Mouse (Mus musculus) E14TG2a.4 (cell line): ENCODE data around the gene Gm45713.
"Not testable (repeated sequence)": the region's sequence is repeated elsewhere in the genome, so short reads cannot be mapped to it uniquely, and the experiment has no call there.

ENCODE experiments used
- H3K27me3 ChIP-seq: 2 replicates; pipeline ENCODE4 v1.6.1; 2014; ENCODE audit warnings: low read length, control low read depth; ENCODE audit not compliant: insufficient read depth
- H3K36me3 ChIP-seq: 2 replicates; pipeline ENCODE4 v1.6.1; 2014; ENCODE audit warnings: low read length, control low read depth; ENCODE audit not compliant: insufficient read depth
- H3K4me1 ChIP-seq: replicated peaks from 2 replicates; pipeline ENCODE4 v1.6.1; 2014; ENCODE audit warnings: low read depth, low read length, control low read depth
- H3K4me3 ChIP-seq: replicated peaks from 2 replicates; pipeline ENCODE4 v1.5.1; 2014; ENCODE audit warnings: mild to moderate bottlenecking, low read length
- H3K9me3 ChIP-seq: 2 replicates; pipeline ENCODE4 v1.6.1; 2014; ENCODE audit warnings: low read length, control low read depth
- CTCF ChIP-seq: conservative IDR thresholded peaks from 2 replicates; pipeline ENCODE4 v1.5.1; 2014; ENCODE audit warnings: low read length
- NANOG ChIP-seq: IDR thresholded peaks from 2 replicates; pipeline ENCODE4 v1.6.1; 2014; ENCODE audit warnings: borderline replicate concordance, low read length, mixed read lengths
- POU5F1 ChIP-seq: IDR thresholded peaks from 2 replicates; pipeline ENCODE4 v1.6.1; 2014; ENCODE audit warnings: low read length, borderline replicate concordance

Gm45713 gene

DNA sequence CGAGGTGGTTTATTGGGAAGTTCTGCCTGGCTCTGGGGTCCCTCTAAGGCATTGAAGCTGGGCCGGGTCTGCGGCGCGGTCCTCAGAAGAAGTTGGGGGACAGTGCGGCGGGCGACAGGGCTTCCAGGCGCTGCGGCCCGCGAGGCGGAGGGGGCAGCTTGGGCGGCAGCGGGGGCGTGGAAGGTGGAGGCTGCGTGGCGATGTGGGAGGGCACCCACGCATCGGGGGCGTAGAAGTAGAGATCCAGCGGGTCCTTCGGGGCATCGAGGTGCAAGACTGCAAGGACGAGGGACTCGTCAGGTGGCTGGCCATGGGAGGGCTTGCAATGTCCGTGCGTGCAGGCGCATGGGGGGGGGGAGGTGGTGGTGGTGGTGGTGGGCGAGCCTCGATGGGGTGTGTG lies 40.3 kb upstream of the Gm45713 start:
- Histone ChIP-seq H3K9me3 (no peaks in the 10 kb centered on the region), H3K36me3 (no peaks in the 10 kb centered on the region), H3K4me1 (peaks cover 65% of the 10 kb centered on the region), H3K4me3 (peak overlapping the region; percentile 81), H3K27me3 (peaks cover 76% of the 10 kb centered on the region)
- no peak for TF ChIP-seq NANOG
- TF ChIP-seq POU5F1: no peak
- no peak for TF ChIP-seq CTCF

DNA sequence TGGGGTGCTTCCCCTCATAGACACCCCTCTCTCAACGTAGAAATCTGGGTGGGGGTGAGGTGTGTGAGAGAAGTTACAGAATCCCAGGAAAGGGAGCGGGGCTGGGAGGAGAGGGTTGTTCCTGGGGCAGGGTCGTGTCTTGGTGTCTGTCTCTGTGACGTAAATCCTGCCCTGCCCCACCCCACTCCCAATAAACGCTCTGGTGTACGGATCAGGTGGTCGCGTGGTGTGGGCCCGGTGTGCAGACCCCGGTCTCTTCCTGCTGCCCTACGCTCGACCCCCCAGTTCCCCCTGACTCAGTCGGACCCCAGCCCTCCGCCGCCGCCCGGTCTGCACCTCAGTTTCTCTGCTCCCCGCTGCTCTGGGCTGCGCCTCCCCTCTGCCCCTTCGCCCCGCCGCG lies 39.9 kb upstream of the Gm45713 start:
- Histone ChIP-seq H3K27me3 (peaks cover 75% of the 10 kb centered on the region), H3K4me1 (peaks cover 65% of the 10 kb centered on the region), H3K4me3 (peak overlapping the region; percentile 81), H3K36me3 (no peaks in the 10 kb centered on the region), H3K9me3 (no peaks in the 10 kb centered on the region)
- TF ChIP-seq POU5F1: no peak
- TF ChIP-seq NANOG: no peak
- TF ChIP-seq CTCF: no peak

DNA sequence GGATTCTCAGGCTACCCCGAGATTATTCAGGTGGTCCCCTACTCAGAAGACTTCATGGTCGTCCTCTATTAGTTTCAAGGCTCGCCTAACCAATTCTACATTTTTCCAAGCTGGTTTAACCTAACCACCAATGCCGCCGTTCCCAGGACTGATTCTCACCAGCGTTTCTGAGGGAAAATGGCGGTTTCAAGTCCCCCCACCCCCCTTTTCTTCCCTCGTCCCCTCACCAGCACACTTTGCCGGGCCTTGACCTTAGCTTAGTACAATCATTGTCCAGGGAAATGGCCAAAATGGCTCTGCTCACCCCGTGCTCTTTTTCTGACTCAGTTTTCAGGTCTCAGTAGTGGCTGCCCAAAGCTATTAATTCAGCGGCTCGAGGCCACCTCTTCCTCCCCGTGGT lies 39.4 kb upstream of the Gm45713 start:
- Histone ChIP-seq H3K4me1 (peaks cover 65% of the 10 kb centered on the region), H3K36me3 (no peaks in the 10 kb centered on the region), H3K9me3 (peaks cover under 1% of the 10 kb centered on the region; the same call in 1 of the 2 replicates), H3K4me3 (peak overlapping the region; percentile 81), H3K27me3 (peaks cover 75% of the 10 kb centered on the region)
- TF ChIP-seq POU5F1 (no peak), NANOG (no peak), CTCF (no peak)

DNA sequence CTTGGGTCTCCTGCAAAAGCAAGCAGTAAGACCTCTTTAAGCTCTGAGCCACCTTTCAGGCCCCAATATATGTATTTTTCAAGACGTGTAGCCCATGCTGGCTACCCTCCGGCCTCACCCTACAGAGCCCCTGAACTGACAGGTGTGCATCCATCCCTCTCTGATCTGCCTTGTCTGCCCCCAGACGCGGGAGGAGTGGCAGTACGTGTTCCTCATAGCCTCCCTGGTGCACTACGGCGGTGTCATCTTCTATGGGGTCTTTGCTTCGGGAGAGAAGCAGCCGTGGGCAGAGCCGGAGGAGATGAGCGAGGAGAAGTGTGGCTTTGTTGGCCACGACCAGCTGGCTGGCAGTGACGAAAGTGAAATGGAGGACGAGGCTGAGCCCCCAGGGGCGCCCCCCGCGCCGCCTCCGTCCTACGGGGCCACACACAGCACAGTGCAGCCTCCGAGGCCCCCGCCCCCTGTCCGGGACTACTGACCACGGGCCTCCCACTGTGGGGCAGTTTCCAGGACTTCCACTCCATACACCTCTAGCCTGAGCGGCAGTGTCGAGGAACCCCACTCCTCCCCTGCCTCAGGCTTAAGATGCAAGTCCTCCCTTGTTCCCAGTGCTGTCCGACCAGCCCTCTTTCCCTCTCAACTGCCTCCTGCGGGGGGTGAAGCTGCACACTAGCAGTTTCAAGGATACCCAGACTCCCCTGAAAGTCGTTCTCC lies 38.7 kb upstream of the Gm45713 start:
- H3K4me3 ChIP-seq: peak overlapping the region; percentile 81
- peaks cover under 1% of the 10 kb centered on the region; the same call in 1 of the 2 replicates for H3K36me3 ChIP-seq
- peaks cover 68% of the 10 kb centered on the region for H3K4me1 ChIP-seq
- no peak for TF ChIP-seq NANOG
- TF ChIP-seq POU5F1: no peak
- TF ChIP-seq CTCF: no peak
- peaks cover 75% of the 10 kb centered on the region for H3K27me3 ChIP-seq
- peaks cover 7% of the 10 kb centered on the region for H3K9me3 ChIP-seq

DNA sequence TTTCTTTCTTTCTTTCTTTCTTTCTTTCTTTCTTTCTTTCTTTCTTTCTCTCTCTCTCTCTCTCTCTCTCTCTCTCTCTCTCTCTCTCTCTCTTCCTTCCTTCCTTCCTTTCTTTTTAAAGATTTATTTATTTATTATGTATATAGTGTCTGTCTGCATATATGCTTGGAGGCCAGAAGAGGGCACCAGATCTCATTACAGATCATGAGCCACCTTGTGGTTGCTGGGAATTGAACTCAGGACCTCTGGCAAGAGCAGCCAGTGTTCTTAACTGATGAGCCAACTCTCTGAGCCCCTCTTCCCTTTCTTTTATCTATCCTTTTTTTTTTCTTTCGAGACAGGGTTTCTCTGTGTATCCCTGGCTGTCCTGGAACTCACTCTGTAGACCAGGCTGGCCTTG lies 37.7 kb upstream of the Gm45713 start:
- H3K36me3 ChIP-seq, H3K4me3 ChIP-seq: not testable (repeated sequence)
- H3K4me1 ChIP-seq: peaks cover 74% of the 10 kb centered on the region
- TF ChIP-seq CTCF: peak; percentile 13; the same call in 1 of the 2 replicates
- peaks cover 75% of the 10 kb centered on the region for H3K27me3 ChIP-seq
- H3K9me3 ChIP-seq: peaks cover 13% of the 10 kb centered on the region

DNA sequence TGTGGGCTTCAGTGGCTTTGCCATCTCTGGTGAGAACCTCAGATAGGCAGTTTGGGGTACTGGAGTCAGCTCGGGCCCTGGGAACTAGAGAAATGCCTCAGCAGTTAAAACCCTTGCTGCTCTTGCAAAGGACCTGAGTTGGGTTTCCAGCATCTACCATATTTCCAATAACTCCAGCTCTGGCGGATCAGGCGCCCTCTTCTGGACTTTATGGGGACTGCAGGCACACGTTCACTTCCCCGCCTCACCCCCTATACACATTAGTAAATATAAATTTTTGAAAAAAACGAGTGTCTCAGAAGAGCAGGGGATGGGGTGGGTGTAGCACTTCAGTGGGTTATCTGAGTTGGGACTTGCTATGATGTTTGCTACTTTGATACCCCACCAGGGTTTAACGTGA lies 36.9 kb upstream of the Gm45713 start:
- TF ChIP-seq CTCF (peak; percentile 95), POU5F1 (no peak), NANOG (no peak)
- Histone ChIP-seq H3K36me3 (peaks cover 5% of the 10 kb centered on the region; the same call in 1 of the 2 replicates), H3K27me3 (peaks cover 75% of the 10 kb centered on the region), H3K9me3 (peaks cover 13% of the 10 kb centered on the region), H3K4me1 (peaks cover 75% of the 10 kb centered on the region), H3K4me3 (0 out of 2 replicates have a peak overlapping the region, but pooled peaks have one; percentile 59)

DNA sequence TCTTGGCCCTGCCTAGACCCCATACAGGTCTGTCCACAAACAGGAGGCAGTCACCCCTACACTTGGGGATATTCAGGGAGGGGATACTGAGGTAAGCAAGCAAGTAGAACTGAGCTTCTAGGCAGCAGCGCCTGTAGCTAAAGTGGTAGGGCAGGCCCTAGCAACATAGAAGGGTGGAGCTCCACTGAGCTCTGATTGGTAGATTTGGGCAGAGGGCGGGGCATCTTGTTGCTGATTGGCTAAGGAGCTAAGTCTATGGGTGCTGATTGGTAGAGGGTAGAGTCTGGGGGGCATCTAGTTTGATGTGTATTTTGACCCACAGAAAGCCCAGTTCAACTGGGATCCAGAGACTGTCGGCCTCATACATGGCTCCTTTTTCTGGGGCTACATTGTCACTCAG lies 33.5 kb upstream of the Gm45713 start:
- Histone ChIP-seq H3K4me3 (no peak overlapping the region), H3K4me1 (peaks cover 81% of the 10 kb centered on the region), H3K36me3 (peaks cover 5% of the 10 kb centered on the region; the same call in 1 of the 2 replicates), H3K9me3 (peaks cover 13% of the 10 kb centered on the region), H3K27me3 (peaks cover 75% of the 10 kb centered on the region)
- no peak for TF ChIP-seq POU5F1
- TF ChIP-seq CTCF: no peak
- TF ChIP-seq NANOG: no peak

DNA sequence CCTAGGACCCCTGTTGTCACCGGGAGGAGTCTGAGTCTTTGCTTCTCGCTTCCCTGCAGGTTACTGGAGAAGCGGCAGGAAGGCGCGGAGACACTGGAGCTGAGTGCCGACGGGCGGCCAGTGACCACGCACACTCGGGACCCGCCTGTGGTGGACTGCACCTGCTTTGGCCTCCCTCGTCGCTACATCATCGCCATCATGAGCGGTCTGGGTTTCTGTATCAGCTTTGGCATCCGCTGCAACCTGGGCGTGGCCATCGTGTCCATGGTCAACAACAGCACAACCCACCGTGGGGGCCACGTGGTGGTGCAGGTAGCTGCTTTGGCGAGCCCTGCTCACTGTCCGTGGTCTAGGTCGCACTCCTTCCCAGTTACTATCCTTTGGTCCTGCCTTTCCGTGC lies 32.6 kb upstream of the Gm45713 start:
- Histone ChIP-seq H3K9me3 (peaks cover 13% of the 10 kb centered on the region), H3K4me3 (peak overlapping the region; percentile 66), H3K4me1 (peaks cover 84% of the 10 kb centered on the region), H3K36me3 (peaks cover 5% of the 10 kb centered on the region; the same call in 1 of the 2 replicates), H3K27me3 (peaks cover 80% of the 10 kb centered on the region)
- TF ChIP-seq POU5F1 (no peak), CTCF (no peak), NANOG (no peak)
